Mouse (Mus musculus) stomach, postnatal 0 days (tissue): ENCODE measurements around the gene Ephb6.

Experiments used
- CTCF ChIP-seq: IDR thresholded peaks from 2 replicates; pipeline ENCODE4 v1.5.1; 2016; ENCODE audit warnings: antibody characterized with exemption, low read depth, mild to moderate bottlenecking, moderate library complexity
- EP300 ChIP-seq: optimal IDR thresholded peaks from 2 replicates; pipeline ENCODE3; 2016; ENCODE audit warnings: antibody characterized with exemption

DNA sequence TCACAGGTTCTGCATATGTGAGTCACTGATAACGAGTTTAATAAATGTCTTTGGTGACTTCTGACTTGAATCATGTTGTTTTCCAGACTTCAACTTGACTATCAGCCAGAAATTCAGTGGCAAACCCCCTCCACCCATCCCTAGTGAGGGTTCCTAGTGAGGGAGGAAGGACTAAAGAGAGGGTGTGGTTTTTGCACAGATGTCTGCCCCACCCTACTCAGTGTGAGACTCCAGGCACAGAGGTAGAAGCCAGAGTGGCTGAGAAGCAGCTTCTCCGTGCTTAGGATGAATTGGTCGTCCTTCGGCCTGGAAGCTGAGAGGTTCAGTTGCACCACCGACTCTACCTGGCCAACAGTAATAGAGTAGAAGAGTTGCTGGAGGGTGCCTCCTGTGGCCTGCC, 47.8 kb upstream of the Ephb6 start:
- TF ChIP-seq CTCF: no peak
- TF ChIP-seq EP300: peak; percentile 19
